Mouse (Mus musculus) ES-E14 (cell line): Measurements from ENCODE around the gene Zgpat. TPM values are rescaled to one million over a fixed set of nuclear protein-coding genes. Genes with fewer than 3 reads are reported as not detected.

Source experiments
- DNase-seq: peaks from one replicate; pipeline ENCODE4 v3.0.0-alpha.2; 2013; ENCODE audit warnings: low read depth, low spot score
- H3K27ac ChIP-seq: 2 replicates; pipeline ENCODE4 v1.5.1; 2012; ENCODE audit warnings: low read depth, mild to moderate bottlenecking, low read length, moderate library complexity, mixed read lengths; ENCODE audit not compliant: poor library complexity, insufficient read depth, severe bottlenecking
- H3K36me3 ChIP-seq: 2 replicates; pipeline ENCODE4 v1.6.1; 2012; ENCODE audit warnings: mild to moderate bottlenecking, low read length, moderate library complexity, mixed read lengths; ENCODE audit not compliant: control insufficient read depth, poor library complexity, insufficient read depth, severe bottlenecking
- H3K4me1 ChIP-seq, 2 experiments: fragments of 150-350 bp in 1 of 2; sonication (generic) in 1 of 2; 2 replicates each; pipeline ENCODE4 v1.6.1; 2012; ENCODE audit warnings: low read length in 2 of 2, mild to moderate bottlenecking in 1 of 2, mixed read lengths in 1 of 2; ENCODE audit not compliant: control insufficient read depth in 2 of 2, insufficient read depth in 2 of 2, poor library complexity in 1 of 2
- H3K4me3 ChIP-seq, 2 experiments: fragments of 150-350 bp in 1 of 2; sonication (generic) in 1 of 2; 2 replicates each; pipeline ENCODE4 v1.5.1; 2012; ENCODE audit warnings: low read length in 2 of 2, low read depth in 1 of 2, mild to moderate bottlenecking in 1 of 2, mixed read lengths in 1 of 2; ENCODE audit not compliant: insufficient read depth in 1 of 2, poor library complexity in 1 of 2, severe bottlenecking in 1 of 2
- H3K9ac ChIP-seq: 2 replicates; pipeline ENCODE4 v1.6.1; 2012; ENCODE audit warnings: low read depth, mild to moderate bottlenecking, low read length, mixed read lengths; ENCODE audit not compliant: poor library complexity, insufficient read depth, severe bottlenecking
- H3K9me3 ChIP-seq: fragments of 150-350 bp; sonication (generic); 2 replicates; pipeline ENCODE4 v1.6.1; 2012; ENCODE audit warnings: low read depth, mild to moderate bottlenecking, low read length; ENCODE audit not compliant: control insufficient read depth, insufficient read depth
- CHD2 ChIP-seq: IDR thresholded peaks from 2 replicates; pipeline ENCODE4 v1.6.1; 2014; ENCODE audit warnings: mild to moderate bottlenecking, low read depth, low read length, inconsistent platforms
- HCFC1 ChIP-seq: IDR thresholded peaks from 2 replicates; pipeline ENCODE4 v1.6.1; 2012; ENCODE audit warnings: low read length, inconsistent platforms, borderline replicate concordance; ENCODE audit not compliant: insufficient read depth
- MAFK ChIP-seq: IDR thresholded peaks from 2 replicates; pipeline ENCODE4 v1.6.1; 2014; ENCODE audit warnings: mild to moderate bottlenecking, low read depth, low read length, inconsistent platforms; ENCODE audit not compliant: insufficient read depth
- ZC3H11A ChIP-seq: IDR thresholded peaks from 2 replicates; pipeline ENCODE4 v1.6.1; 2012; ENCODE audit warnings: low read depth, mild to moderate bottlenecking, inconsistent platforms, low read length, borderline replicate concordance
- ZNF384 ChIP-seq: IDR thresholded peaks from 2 replicates; pipeline ENCODE4 v1.6.1; 2012; ENCODE audit warnings: low read depth, low read length, inconsistent platforms
- in situ Hi-C, 2 experiments: fragments of 600-800 bp; cut with MboI; formaldehyde crosslinking; loops; one replicate each; pipeline ENCODE4 v1.15.1; 2025; ENCODE audit warnings: low sequenced_read_pairs in 2 of 2, inconsistent platforms in 1 of 2; ENCODE audit not compliant: unreplicated experiment in 2 of 2
- total RNA-seq: library from RNA; depleted of rRNA; stranded (reverse); fragments of 300-350 nt; gene quantifications from 2 replicates; pipeline ENCODE4 v1.2.3, GENCODE M21; 2012

The Zgpat gene
- total RNA-seq, 1 experiment = 43.5 TPM

GRCm38 (mm10) chr2:181409643-181410042 is 44.9 kb downstream of the Zgpat start:
- H3K4me1 ChIP-seq = peaks cover 0 to 7% of the 10 kb centered on the region in 2 experiments; a peak in 2 of 4 replicates
- no peak overlapping the region for H3K27ac ChIP-seq
- in situ Hi-C loops = no loop called here
- no peak for DNase-seq
- H3K36me3 ChIP-seq = no peaks in the 10 kb centered on the region
- no peak overlapping the region for H3K9ac ChIP-seq
- TF ChIP-seq CHD2 (no peak), ZNF384 (no peak), HCFC1 (no peak), MAFK (no peak), ZC3H11A (no peak)
- no peaks in the 10 kb centered on the region for H3K9me3 ChIP-seq
- no peak overlapping the region for H3K4me3 ChIP-seq

- H3K9me3 ChIP-seq = no peaks in the 10 kb centered on the region
- H3K4me1 ChIP-seq = peaks cover 0 to 7% of the 10 kb centered on the region in 2 experiments; a peak in 2 of 4 replicates
- peak; percentile 34 for DNase-seq
- in situ Hi-C loops = no loop called here
- no peak overlapping the region for H3K9ac ChIP-seq
- H3K36me3 ChIP-seq = no peaks in the 10 kb centered on the region
- TF ChIP-seq MAFK (no peak), ZC3H11A (no peak)
- no peak overlapping the region for H3K27ac ChIP-seq
- no peak overlapping the region for H3K4me3 ChIP-seq
Observed at GRCm38 (mm10) chr2:181410760-181411473, 46.2 kb downstream of the Zgpat start.

GRCm38 (mm10) chr2:181413141-181413540 is 48.4 kb downstream of the Zgpat start:
- H3K4me1 ChIP-seq = peaks cover 0 to 7% of the 10 kb centered on the region in 2 experiments; a peak in 2 of 4 replicates
- no peak overlapping the region for H3K9ac ChIP-seq
- no peak overlapping the region for H3K4me3 ChIP-seq
- no peak for DNase-seq
- H3K27ac ChIP-seq = no peak overlapping the region
- no peaks in the 10 kb centered on the region for H3K9me3 ChIP-seq
- no peak for TF ChIP-seq ZC3H11A
- no peak for TF ChIP-seq HCFC1
- no peak for TF ChIP-seq ZNF384
- no peak for TF ChIP-seq MAFK
- TF ChIP-seq CHD2 = no peak
- H3K36me3 ChIP-seq = no peaks in the 10 kb centered on the region
- in situ Hi-C loops = no loop called here

GRCm38 (mm10) chr2:181415945-181416344 is 51.2 kb downstream of the Zgpat start:
- H3K9ac ChIP-seq = no peak overlapping the region
- H3K4me1 ChIP-seq = peaks cover 0 to under 1% of the 10 kb centered on the region in 2 experiments; a peak in 1 of 4 replicates
- H3K9me3 ChIP-seq = no peaks in the 10 kb centered on the region
- no peak overlapping the region for H3K27ac ChIP-seq
- H3K4me3 ChIP-seq = no peak overlapping the region
- no peak for TF ChIP-seq ZC3H11A
- TF ChIP-seq CHD2 = no peak
- TF ChIP-seq MAFK = no peak
- no peak for TF ChIP-seq HCFC1
- TF ChIP-seq ZNF384 = no peak
- in situ Hi-C loops = no loop called here
- DNase-seq = no peak
- H3K36me3 ChIP-seq = no peaks in the 10 kb centered on the region

GRCm38 (mm10) chr2:181419359-181419758 is 54.6 kb downstream of the Zgpat start:
- H3K9ac ChIP-seq = no peak overlapping the region
- in situ Hi-C loops = no loop called here
- TF ChIP-seq MAFK = no peak
- TF ChIP-seq CHD2 = no peak
- TF ChIP-seq ZNF384 = no peak
- TF ChIP-seq HCFC1 = no peak
- no peak for TF ChIP-seq ZC3H11A
- DNase-seq = no peak
- H3K27ac ChIP-seq = no peak overlapping the region
- H3K4me1 ChIP-seq = no peaks in the 10 kb centered on the region
- H3K36me3 ChIP-seq = no peaks in the 10 kb centered on the region
- no peak overlapping the region for H3K4me3 ChIP-seq
- H3K9me3 ChIP-seq = no peaks in the 10 kb centered on the region
